Mouse (Mus musculus): ENCODE results near the gene Ctf1. TPM values are rescaled to one million over a fixed set of nuclear protein-coding genes. Genes with fewer than 3 reads are reported as not detected.

Ctf1 gene
- polyA plus RNA-seq, 1 experiment, result 6.4 TPM

- Histone ChIP-seq H3K4me3 (replicated peaks; ENCODE audit: insufficient read depth, low read depth, low read length) (peak overlapping the region; percentile 88), H3K27ac (ENCODE audit: insufficient read depth, low read length) (peak overlapping the region; percentile 6; the same call in 1 of the 2 replicates), H3K27me3 (ENCODE audit: control insufficient read depth, insufficient read depth, low read length) (no peaks in the 10 kb centered on the region), H3K4me1 (ENCODE audit: control insufficient read depth, insufficient read depth, low read length) (peaks cover 4% of the 10 kb centered on the region; the same call in 1 of the 2 replicates)
- WGBS, result under 1% methylated on average over 38 of the region's 39 CpGs
- TF ChIP-seq CTCF (IDR thresholded peaks at IDR 0.05; ENCODE audit: borderline replicate concordance, insufficient read depth, low read depth, low read length), result no peak
- peak; percentile 63; the same call in 1 of the 2 replicates for TF ChIP-seq POLR2A (IDR thresholded peaks at IDR 0.05; ENCODE audit: borderline replicate concordance, insufficient read depth, low read length)
- DNase-seq, result peak; percentile 96 to 100
Observed at GRCm38 (mm10) chr7:127745652-127746493, 33.3 kb downstream of the Ctf1 start.

DNA sequence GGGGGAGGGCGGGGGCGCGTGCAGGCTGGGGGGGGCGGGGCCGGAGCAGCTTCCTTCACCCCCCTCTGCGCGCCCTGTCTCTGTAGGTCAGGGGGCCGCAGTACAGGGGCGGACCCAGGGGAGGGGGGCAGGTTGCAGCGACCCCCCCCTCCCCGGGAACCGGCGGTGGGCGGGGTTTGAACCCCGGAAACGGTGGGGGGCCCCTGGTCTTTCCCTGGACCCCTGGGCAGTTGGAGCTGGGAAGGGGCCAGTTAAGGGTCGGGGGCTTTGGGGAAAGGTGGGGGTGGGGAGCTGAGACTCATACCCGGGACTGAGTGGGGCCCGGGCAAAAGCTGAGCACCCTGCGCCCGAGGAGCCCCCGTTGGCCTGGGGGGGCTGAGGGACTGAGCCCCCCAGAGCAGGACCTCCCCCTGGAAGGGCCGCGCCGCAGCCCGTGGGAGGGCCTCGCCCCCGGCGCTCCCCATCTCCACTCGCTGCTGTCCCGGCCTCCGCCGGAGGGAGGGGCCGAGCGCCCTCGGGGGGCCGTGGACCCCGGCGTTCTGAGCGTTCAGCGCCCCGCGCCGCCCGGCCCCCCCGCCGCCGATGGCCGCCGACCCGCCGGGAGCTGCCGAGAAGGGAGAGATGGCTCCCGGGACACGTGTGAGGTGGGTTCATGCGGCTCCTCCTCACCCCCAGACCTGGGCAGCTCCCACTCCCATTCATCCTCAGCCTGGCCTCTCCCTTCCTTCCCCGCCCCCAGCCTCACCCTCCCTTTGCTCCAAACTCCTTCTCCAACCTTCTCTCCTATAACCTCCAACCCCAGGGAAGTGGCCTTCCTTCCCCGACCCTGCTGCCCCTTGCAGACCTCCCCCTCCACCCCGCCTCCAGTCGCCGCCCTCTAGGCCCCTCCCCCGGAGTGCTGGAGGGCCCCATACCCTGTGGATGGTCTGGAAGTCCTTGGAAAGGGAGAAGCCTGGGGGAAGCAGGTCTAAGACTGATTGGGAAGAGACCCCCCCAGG is 34.3 kb downstream of the Ctf1 start:
- Histone ChIP-seq H3K4me1 (ENCODE audit: control insufficient read depth, insufficient read depth, low read length) (peaks cover 4% of the 10 kb centered on the region; the same call in 1 of the 2 replicates), H3K4me3 (replicated peaks; ENCODE audit: insufficient read depth, low read depth, low read length) (peak overlapping the region; percentile 75), H3K27me3 (ENCODE audit: control insufficient read depth, insufficient read depth, low read length) (no peaks in the 10 kb centered on the region), H3K27ac (ENCODE audit: insufficient read depth, low read length) (no peak overlapping the region)
- peak; percentile 49 to 58 for DNase-seq
- no peak for TF ChIP-seq POLR2A (IDR thresholded peaks at IDR 0.05; ENCODE audit: borderline replicate concordance, insufficient read depth, low read length)
- no peak for TF ChIP-seq CTCF (IDR thresholded peaks at IDR 0.05; ENCODE audit: borderline replicate concordance, insufficient read depth, low read depth, low read length)
- WGBS, result 1% methylated on average over 61 of the region's 62 CpGs

GRCm38 (mm10) chr7:127747559-127748234 is 35.2 kb downstream of the Ctf1 start:
- Histone ChIP-seq H3K27me3 (ENCODE audit: control insufficient read depth, insufficient read depth, low read length) (no peaks in the 10 kb centered on the region), H3K4me3 (replicated peaks; ENCODE audit: insufficient read depth, low read depth, low read length) (no peak overlapping the region), H3K27ac (ENCODE audit: insufficient read depth, low read length) (no peak overlapping the region), H3K4me1 (ENCODE audit: control insufficient read depth, insufficient read depth, low read length) (peaks cover 4% of the 10 kb centered on the region; the same call in 1 of the 2 replicates)
- DNase-seq, result no peak
- WGBS, result 41% methylated on average over 6 of the region's 6 CpGs
- no peak for TF ChIP-seq POLR2A (IDR thresholded peaks at IDR 0.05; ENCODE audit: borderline replicate concordance, insufficient read depth, low read length)
- TF ChIP-seq CTCF (IDR thresholded peaks at IDR 0.05; ENCODE audit: borderline replicate concordance, insufficient read depth, low read depth, low read length), result no peak

- TF ChIP-seq CTCF (IDR thresholded peaks at IDR 0.05; ENCODE audit: borderline replicate concordance, insufficient read depth, low read depth, low read length) (no peak), POLR2A (IDR thresholded peaks at IDR 0.05; ENCODE audit: borderline replicate concordance, insufficient read depth, low read length) (no peak)
- Histone ChIP-seq H3K4me1 (ENCODE audit: control insufficient read depth, insufficient read depth, low read length) (peaks cover 4% of the 10 kb centered on the region; the same call in 1 of the 2 replicates), H3K27me3 (ENCODE audit: control insufficient read depth, insufficient read depth, low read length) (no peaks in the 10 kb centered on the region), H3K27ac (ENCODE audit: insufficient read depth, low read length) (no peak overlapping the region), H3K4me3 (replicated peaks; ENCODE audit: insufficient read depth, low read depth, low read length) (no peak overlapping the region)
- WGBS, result 86% methylated on average over 28 of the region's 28 CpGs
- peak in 1 of 2 experiments; percentile 25 for DNase-seq
Observed at GRCm38 (mm10) chr7:127748235-127748560, 35.7 kb downstream of the Ctf1 start.

- peak; percentile 55 to 78 for DNase-seq
- Histone ChIP-seq H3K27me3 (ENCODE audit: control insufficient read depth, insufficient read depth, low read length) (no peaks in the 10 kb centered on the region), H3K4me3 (replicated peaks; ENCODE audit: insufficient read depth, low read depth, low read length) (peak overlapping the region; percentile 53), H3K4me1 (ENCODE audit: control insufficient read depth, insufficient read depth, low read length) (peaks cover 4% of the 10 kb centered on the region; the same call in 1 of the 2 replicates), H3K27ac (ENCODE audit: insufficient read depth, low read length) (peak overlapping the region; percentile 9; the same call in 1 of the 2 replicates)
- 49% methylated on average over 19 of the region's 19 CpGs for WGBS
- TF ChIP-seq POLR2A (IDR thresholded peaks at IDR 0.05; ENCODE audit: borderline replicate concordance, insufficient read depth, low read length), result no peak
- TF ChIP-seq CTCF (IDR thresholded peaks at IDR 0.05; ENCODE audit: borderline replicate concordance, insufficient read depth, low read depth, low read length), result no peak
Observed at GRCm38 (mm10) chr7:127750131-127751127, 37.9 kb downstream of the Ctf1 start.

DNA sequence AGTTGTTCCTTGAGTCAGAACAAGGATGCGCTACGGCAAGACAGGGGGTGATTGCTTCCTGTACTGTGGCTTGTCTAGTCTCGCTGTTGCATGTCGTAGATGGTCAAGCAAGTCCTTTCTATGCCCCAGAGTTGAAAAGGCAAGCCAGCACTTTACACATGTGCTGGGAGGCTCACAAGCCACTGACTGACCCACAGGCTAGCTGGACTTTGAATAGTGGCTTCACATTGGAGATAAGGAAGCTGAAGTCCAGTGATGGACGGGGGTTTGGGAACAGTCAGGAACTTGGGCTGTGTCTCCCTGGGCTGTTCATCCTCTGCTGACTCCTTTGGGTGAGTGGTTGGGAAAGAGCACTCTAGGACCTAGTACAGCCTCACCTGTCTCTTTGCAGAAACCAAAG is 39.1 kb downstream of the Ctf1 start:
- Histone ChIP-seq H3K4me3 (replicated peaks; ENCODE audit: insufficient read depth, low read depth, low read length) (no peak overlapping the region), H3K27ac (ENCODE audit: insufficient read depth, low read length) (no peak overlapping the region), H3K27me3 (ENCODE audit: control insufficient read depth, insufficient read depth, low read length) (no peaks in the 10 kb centered on the region), H3K4me1 (ENCODE audit: control insufficient read depth, insufficient read depth, low read length) (peaks cover 11% of the 10 kb centered on the region; the same call in 1 of the 2 replicates)
- DNase-seq, result peak in 1 of 2 experiments; percentile 11
- TF ChIP-seq POLR2A (IDR thresholded peaks at IDR 0.05; ENCODE audit: borderline replicate concordance, insufficient read depth, low read length) (no peak), CTCF (IDR thresholded peaks at IDR 0.05; ENCODE audit: borderline replicate concordance, insufficient read depth, low read depth, low read length) (no peak)
- WGBS, result 92% methylated on average over 5 of the region's 5 CpGs
